Mouse (Mus musculus) skeletal muscle tissue, adult 2 months (tissue): ENCODE measurements around the gene Mbd6.
"Not testable (repeated sequence)": the region's sequence is repeated elsewhere in the genome, so short reads cannot be mapped to it uniquely, and the experiment has no call there.

Experiments used
- DNase-seq: peaks from one replicate; pipeline ENCODE4 v3.0.0-alpha.2; 2012; ENCODE audit warnings: low read depth, low spot score

Mbd6 gene

GRCm38 (mm10) chr10:127313516-127313915 is 24.7 kb upstream of the Mbd6 start:
- DNase-seq, result not testable (repeated sequence)

DNA sequence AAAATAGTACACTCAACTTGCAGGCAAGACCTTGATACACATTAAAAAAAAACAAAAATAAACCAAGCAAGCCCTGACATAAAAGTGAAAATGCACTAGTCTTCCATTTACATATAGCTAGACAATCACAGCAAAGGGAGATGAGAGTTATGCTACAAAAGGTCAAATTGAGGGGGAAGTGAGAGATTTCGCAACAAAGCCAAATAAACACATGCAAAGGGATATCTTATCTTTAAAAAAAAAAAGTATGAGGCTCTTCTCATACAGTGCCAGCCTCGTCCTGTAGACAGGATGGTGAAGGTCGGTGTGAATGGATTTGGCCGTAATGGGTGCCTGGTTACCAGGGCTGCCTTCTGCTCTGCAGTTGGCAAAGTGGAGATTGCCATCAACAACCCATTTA is 24.0 kb upstream of the Mbd6 start:
- no peak for DNase-seq

- peak; percentile 88 for DNase-seq
These were observed 23.5 kb upstream of the Mbd6 start for GRCm38 (mm10) chr10:127312356-127312676.

- DNase-seq, result peak; percentile 96
These were observed 22.9 kb upstream of the Mbd6 start, which contains the start of gene Mars for GRCm38 (mm10) chr10:127311476-127312355. Mars (minus strand) TSS chr10:127311786.

DNA sequence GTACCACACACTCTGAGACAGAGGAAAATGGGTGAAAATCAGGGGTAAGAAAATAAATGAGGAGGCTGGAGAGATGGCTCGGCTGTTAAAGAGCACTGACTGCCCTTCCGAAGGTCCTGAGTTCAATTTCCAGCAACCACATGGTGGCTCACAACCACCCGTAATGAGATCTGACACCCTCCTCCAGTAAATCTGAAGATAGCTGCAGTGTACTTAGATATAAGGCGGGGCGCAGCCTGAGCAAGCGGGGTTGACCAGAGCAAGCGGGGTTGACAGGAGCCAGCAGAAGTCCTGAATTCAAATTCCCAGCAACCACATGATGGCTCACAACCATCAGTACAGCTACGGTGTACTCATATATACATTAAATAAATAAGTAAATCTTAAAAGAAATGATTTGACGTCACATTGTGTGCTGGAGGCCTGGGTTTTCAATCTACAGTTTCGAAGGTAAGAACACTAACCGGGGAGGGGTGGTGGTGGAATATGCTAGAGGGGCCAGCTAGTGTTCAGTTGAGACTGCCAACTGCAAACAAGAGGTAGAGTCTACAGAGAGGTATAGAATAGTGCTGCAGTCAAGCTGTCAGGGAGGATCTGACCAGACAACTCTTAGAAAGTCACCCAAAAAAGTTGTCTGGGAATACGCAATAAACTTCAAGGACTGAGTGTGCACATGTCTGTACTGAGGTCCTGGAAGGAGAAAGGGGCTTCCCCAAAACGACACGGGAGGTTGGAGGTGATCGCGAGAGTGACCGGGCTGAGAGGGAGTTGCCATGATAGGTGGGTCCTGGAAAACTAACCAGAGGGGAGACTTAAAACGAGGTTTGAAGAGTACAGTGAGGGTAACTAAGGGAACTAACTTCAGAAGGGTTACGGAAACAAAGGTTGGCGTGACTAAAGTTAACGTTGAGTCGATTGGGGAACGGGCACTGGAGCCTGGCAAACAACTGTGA is 22.0 kb upstream of the Mbd6 start:
- DNase-seq, result no peak

- not testable (repeated sequence) for DNase-seq
These were observed 20.3 kb upstream of the Mbd6 start for GRCm38 (mm10) chr10:127309167-127309566.

- no peak for DNase-seq
These were observed 14.3 kb upstream of the Mbd6 start for GRCm38 (mm10) chr10:127303136-127303535.

DNA sequence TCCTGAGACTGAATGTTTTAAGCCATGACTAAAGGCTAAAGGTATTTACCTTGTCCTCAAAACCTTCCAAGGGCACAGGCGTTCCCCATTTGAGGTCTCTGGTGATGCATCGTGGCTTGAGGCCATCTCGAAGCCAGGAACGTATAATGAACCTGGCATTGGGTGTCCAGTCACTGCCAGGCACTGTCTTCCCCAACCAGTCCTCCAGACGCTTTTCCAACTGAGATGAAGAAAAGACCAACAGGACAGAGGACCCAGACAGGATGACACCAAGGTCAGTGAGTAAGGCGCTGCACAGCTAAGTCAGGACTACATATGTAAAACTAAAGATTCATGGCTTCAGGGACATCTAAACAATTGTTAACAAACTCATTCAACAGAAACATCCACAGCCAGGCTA is 11.5 kb upstream of the Mbd6 start:
- DNase-seq, result no peak

GRCm38 (mm10) chr10:127297015-127297871 is 8.4 kb upstream of the Mbd6 start:
- DNase-seq, result no peak

GRCm38 (mm10) chr10:127295986-127296794 is 7.4 kb upstream of the Mbd6 start:
- DNase-seq, result no peak

GRCm38 (mm10) chr10:127294895-127295510 is 6.2 kb upstream of the Mbd6 start:
- DNase-seq, result no peak

DNA sequence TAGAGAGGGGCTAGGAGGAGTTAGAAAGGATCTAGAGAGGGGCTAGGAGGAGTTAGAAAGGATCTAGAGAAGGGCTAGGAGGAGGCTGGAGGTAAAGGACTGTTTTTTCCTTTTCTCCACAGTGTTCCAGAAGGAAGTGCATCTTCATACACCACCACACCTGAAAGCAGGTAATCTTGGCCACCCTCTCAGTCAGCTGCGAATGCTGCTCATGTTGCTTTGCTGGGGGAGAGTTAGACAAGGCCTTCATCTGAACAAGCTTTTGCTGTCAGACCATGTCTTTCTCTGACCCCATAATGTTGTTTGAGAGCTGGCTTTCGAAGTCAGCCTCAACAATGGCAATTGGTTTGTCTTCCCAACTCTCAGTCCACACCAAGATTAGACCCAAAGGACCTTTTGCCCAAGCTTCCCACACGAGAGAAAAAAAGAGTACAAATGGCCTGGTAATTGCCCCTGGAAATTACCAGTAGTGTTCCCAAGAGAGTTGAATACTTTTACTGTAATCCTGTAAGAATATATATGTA is 4.8 kb upstream of the Mbd6 start:
- DNase-seq, result no peak

DNA sequence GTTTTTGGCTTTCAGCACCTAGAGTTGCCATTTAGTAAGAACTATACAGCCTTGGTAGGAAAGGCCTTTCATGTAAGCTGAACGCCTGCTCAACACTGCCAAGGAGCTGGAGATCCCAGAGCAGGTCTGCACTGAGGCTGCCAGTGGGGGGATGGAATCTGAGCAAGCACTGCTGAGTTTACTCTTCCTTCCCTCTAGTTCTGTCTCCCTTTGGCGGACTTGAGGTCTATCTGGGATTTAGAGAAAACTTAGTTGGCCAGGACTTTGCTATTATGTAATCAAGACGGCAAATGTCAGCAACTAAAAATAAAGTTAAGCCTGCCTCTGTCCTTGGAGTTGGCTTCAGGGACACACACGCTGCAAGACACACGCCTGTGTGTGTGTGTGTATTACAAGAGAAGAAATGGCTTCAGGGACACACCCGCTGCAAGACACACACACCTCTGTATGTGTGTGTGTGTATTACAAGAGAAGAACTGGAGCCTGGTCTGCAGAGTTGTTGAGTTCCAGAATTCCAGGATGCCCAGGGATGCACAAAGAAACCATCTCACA is 4.2 kb upstream of the Mbd6 start:
- peak; percentile 91 for DNase-seq

GRCm38 (mm10) chr10:127291881-127292638 is 3.2 kb upstream of the Mbd6 start:
- DNase-seq, result no peak

DNA sequence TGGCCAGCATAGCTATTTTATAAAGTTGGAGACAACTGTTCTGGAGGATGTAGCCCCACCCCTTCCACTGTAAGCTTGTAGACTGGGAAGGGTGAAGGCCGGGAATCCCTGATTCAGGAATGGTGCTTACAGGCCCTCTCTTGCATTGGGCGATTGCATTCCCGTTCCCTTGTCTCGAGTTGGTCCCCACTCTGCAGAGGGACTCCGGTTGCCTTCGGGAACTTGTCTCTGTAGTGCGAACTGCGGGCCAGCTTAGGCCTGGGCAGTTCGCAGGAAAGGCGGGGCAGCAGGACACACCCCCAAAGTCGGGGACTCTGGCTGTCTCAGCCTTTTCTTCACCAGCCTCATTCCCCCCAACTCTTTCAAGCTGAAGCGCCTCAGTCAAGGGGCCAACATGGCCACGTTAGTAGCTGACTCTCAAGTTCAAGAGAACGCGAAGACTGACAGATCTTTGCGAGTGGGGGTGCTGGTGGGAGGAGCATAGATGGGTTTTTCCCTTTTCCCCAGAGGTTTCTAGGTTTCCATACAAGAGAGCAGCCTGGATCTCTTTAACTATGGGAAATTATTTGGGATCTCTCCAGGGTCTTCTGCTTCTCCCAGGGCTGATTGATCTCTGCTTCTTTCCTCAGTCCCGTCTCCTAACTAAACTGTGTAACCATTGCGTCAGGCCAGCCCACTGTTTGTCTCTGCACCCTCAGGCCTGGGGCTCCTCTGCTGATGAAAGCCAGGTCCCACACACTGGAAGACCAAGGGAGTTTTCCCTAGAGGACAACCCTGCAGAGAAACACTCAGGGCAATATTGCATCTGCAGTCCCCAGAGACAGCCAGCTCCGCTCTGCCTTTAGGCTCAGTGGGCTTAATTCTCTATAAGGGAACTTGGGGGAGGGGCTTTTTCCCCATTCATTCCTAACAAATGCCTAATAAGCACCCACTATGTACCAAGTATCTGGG is 2.4 kb upstream of the Mbd6 start:
- peak; percentile 59 for DNase-seq

DNA sequence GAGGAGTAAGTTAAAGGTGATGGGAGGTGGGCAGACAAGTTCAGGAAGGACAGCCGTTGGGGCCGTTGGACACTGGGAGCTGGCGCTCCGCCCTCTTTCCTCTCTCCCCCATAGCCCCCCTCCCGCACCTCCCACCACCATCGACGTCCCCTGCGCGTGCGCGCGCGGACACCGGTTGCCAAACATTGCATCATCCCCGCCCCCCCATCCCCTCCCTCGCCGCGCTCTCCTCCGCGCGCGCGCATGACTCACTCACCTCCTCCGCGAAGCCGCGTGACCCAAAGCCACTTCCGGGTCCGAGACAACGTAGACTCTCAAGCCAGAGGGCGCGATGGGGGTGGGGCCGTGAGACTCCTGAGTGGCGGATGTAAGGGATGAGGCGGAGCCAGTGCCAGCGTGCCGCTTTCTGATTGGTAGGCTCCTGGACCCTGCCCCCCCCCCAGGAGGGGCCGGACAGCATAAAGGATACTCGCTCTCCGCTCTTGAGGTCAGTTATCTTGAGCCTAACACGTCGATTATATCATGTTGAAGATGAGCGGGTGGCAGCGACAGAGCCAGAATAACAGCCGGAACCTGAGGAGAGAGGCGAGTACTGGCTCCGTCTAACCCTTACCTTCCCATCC is 1.6 kb upstream of the Mbd6 start:
- peak; percentile 100 for DNase-seq

GRCm38 (mm10) chr10:127289573-127290191 is 864 bp upstream of the Mbd6 start:
- DNase-seq, result peak; percentile 87
